Mouse (Mus musculus) urinary bladder, postnatal 14 days (tissue): Measurements from ENCODE around the gene Ppp1r14d.

Source experiments
- DNase-seq: peaks from one replicate; pipeline ENCODE4 v3.0.0; 2021; ENCODE audit warnings: low spot score

Ppp1r14d gene

GRCm38 (mm10) chr2:119236682-119237209 lies 7.0 kb upstream of the Ppp1r14d start:
- DNase-seq: no peak

GRCm38 (mm10) chr2:119209176-119209507 lies 20.6 kb downstream of the Ppp1r14d start:
- DNase-seq: no peak

GRCm38 (mm10) chr2:119208344-119209175 lies 21.1 kb downstream of the Ppp1r14d start, which contains the start of the genes Zfyve19 and Dnajc17:
Zfyve19 (plus strand) TSS chr2:119208617.
Dnajc17 (minus strand) TSS chr2:119208795.
- DNase-seq: peak; percentile 96

- no peak for DNase-seq
These were observed 21.8 kb downstream of the Ppp1r14d start for GRCm38 (mm10) chr2:119207961-119208343.

DNA sequence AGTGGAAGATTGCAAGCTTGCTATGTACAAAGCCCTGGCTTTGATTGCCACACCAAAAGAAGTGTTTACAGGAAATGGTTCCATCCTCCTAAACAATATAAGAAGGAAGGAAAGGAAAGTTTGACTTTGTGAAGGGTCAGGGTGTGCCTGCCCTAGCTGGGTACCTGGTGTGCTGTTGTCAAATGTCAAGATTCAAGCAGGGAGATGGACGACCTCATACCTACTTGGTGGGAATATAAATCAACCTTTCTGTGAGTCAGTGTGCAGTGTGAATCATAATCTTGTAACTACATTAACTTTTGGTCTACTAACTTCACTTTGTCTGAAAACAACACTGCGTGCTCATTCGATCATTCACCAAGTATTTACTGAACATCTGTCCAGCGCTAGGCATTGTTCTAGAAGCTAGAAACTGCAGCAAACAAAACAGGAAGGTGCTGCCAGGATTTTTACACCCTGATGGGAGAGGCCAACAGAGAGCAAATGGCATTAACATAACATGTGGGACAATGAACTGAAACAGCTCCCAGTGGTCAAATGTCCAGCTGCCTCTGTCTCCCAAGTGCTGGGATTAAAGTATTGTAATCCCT lies 25.7 kb downstream of the Ppp1r14d start:
- no peak for DNase-seq

GRCm38 (mm10) chr2:119202914-119203453 lies 26.7 kb downstream of the Ppp1r14d start:
- DNase-seq: peak; percentile 63

DNA sequence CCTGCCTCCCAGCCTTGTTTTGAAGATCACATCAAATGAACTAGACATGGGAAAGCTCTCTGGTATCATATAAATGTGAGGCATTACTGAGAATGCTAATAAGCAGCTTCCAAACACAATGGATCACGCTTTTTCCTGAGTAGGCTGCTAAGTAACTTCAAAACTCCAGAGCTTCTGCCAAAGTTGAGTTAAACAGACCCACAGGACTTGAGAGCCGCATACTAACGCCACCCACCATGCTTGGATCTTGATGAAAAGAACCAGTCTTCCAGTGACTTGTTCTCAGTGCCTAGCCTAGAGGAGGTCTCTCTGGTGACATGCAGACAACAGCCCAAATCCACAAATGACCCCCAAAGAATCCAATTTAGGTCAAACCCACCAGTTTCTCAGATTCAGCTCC lies 30.8 kb downstream of the Ppp1r14d start:
- DNase-seq: no peak

- no peak for DNase-seq
These were observed 31.7 kb downstream of the Ppp1r14d start for GRCm38 (mm10) chr2:119198049-119198448.

DNA sequence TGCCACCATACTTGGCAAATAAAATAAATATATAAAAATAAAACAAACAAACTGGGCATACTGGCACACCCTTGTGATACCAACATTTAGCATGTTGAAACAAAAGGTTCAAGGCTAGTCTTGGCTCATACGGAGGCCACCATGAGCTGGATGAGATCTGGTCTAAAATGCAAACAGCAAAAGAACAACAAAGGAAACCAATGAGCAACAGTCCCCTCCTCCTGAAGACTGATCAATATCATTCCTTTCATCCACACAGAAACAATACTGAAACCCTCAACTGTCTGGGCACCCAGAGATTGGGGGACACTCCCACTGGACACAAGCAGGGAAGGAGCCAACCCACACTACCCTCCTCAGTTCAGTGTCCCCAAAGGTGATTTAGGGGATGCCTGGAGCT lies 32.2 kb downstream of the Ppp1r14d start:
- no peak for DNase-seq

DNA sequence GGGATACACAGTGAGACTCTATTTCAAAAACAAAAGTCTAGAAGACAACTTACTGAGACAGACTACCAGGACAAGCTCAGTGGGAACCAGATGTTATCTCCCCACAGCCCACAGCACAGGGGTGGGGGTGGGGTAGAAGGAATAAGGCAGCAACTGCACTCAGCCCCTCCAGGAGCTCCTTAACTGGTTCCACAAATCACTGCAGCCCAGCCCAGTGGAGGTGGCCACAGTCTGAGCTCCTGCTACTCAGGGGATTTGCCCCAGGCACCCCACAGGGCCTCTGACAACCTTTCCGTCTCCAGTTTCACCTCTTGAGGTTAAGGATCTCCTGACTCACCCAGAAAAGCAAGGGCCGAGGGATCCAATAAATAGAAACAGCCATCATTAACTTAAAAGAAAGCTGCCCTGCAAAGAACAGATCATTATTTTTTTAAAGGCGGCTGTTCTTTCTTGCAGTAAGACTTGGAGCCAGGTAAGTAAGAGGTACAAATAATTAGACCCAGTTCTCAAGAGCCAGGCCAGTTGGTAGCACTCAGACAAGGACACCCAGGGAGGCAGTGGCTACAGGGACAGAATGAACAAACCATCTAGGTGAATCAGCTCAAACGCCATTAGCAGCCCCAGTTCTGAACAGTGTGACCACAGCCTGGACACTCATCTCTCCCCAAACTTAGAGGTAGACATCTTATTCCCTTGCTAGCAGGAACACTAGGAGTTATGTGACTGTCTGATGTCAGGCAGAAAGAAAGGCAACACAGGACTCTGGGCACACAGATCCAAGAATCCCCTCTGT lies 33.2 kb downstream of the Ppp1r14d start:
- DNase-seq: no peak

DNA sequence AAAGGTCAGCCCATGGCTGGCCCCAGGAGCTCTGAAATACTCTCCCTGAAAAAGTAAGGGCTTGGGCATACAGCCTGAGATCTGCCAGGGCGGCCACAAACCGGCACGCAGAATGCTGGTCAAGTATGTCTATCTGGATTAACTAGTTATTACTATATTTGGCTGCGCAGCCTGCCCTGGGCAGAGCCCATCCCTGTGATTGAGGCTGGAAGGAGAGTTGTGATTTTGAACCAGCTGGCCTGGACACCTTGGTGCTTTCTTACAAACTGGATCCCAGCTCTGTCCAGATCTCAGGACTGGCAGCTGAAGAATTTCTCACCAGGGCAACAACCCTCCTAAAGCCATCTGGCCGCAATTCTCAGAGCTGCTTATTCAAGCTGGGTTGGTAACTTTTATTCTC lies 35.6 kb downstream of the Ppp1r14d start:
- DNase-seq: no peak

DNA sequence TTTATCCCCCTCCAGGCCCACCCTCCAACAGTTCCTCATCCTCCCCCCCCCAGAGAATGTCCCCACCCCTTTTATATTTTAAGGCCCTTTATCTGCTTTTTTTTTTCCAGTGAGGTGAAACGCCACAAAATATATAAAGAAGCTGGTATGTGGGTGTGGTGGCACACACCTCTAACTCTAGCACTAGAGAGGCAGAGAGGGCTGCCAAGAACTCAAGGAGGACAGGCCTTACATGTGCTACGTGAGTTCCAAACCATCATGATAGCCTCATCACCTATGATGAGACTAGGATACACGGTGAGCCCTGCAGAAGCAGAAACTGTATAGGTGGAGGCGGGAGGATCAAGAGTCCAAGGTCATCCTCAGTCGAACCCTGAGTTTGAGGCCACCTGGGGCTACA lies 38.7 kb downstream of the Ppp1r14d start:
- DNase-seq: no peak

- DNase-seq: peak; percentile 88
These were observed 40.5 kb downstream of the Ppp1r14d start for GRCm38 (mm10) chr2:119189029-119189710.

DNA sequence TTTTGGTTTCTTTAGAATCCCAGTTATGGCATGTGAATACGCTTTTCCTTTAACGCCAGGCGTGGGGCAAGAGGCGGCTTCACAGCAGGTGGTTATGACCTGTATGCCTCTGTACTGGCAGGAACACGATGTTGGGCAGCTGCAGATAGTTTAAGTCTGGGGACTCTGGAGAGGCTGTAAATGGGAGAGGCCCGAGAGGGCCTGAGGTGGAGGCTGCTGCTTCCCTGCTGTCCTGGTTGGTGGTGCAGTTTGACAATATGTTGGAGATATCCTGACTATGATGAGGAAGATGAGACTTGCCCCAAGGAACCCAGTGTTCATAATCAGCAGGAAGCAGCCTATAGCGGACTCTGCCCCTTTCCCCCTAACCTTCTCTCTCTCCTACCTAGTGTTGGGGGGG lies 46.8 kb downstream of the Ppp1r14d start:
- no peak for DNase-seq

- DNase-seq: no peak
These were observed 52.2 kb downstream of the Ppp1r14d start for GRCm38 (mm10) chr2:119177384-119177939.

DNA sequence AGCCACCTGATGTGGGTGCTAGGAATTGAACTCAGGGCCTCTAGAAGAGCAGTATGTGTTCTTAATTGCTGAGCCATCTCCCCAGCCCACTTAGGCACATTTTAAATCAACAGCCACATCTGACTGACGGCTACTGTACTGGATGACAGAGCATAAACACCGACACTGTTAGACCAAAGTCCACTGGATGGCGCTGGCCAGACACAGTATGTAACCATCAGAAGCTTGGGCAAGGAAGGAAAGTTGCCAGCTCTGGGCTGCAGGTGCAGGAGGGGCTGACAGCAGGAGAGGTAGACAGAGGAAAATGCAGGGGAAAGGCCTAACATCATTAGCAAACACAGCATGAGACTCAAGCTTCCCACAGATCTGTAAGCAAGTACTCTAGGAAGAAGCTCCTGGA lies 52.9 kb downstream of the Ppp1r14d start:
- DNase-seq: no peak

DNA sequence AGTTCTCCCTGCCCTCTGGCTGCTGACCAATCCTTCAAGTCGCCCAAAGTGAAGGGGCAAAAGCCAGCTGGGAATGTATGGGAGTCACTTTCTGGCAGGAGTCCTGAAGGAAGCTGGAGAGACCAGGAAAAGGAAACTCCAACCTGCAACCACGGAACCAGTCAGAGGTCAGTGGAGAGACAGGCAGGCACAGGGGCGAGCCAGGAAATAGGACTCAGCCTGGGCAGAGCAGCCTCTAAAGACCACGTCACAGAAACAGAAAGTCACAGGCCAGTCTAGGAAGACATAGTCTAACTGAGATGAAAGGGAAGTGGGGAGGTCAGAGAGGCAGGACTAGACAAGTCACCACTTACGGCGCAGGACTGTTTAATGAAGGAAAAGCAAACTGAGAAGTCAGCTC lies 54.1 kb downstream of the Ppp1r14d start:
- no peak for DNase-seq

DNA sequence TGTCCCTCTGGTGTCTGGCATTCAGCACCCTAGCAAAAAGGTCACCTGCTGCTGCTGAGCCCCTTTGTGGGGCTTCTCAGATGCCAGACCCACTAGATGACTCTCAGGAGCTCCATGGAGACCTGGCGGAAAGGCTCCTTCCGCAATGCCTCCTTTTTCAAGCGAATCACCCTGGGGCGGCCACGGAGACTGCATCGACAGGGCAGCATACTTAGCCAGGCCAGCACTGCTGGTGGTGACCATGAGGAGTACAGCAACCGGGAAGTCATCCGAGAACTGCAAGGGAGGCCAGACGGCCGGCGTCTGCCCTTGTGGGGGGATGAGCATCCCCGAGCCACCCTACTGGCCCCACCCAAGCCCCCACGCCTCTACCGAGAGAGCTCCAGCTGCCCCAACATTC lies 54.8 kb downstream of the Ppp1r14d start:
- no peak for DNase-seq

DNA sequence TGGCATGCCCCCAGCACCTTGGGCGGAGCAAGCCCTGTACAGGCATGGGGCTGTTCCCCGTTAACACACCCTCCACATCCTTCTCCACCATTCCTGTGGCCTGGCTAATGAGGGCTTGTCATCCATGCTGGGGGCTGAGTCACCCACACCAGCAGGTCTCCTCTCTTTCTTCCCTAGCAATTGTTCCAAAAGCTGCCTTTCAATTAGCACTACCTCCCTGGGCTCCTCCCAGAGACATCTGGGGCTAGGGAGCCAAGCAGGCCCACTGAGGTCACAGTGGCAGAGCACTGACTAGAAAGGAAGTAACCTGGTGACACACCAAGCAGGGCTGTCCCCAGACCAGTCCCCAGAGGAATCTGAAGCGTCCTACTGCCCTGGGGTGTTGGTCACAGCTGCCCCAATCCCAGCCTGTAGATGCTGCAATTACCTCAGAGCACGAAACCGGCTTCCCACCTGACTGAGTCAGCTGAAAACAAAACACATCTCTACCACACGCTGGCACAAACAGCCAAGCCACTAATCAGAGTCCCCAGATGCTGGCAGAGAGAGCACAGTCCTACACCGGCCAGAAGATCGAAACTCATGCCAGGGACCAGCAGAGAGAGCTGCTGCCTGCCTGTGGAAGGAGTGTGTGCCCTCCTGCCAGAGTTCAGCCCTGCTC lies 55.6 kb downstream of the Ppp1r14d start, which contains the start of gene Gm14137:
Gene Gm14137 (plus strand): TSS at position 519 of the 661 bp plus-strand sequence.
- no peak for DNase-seq

DNA sequence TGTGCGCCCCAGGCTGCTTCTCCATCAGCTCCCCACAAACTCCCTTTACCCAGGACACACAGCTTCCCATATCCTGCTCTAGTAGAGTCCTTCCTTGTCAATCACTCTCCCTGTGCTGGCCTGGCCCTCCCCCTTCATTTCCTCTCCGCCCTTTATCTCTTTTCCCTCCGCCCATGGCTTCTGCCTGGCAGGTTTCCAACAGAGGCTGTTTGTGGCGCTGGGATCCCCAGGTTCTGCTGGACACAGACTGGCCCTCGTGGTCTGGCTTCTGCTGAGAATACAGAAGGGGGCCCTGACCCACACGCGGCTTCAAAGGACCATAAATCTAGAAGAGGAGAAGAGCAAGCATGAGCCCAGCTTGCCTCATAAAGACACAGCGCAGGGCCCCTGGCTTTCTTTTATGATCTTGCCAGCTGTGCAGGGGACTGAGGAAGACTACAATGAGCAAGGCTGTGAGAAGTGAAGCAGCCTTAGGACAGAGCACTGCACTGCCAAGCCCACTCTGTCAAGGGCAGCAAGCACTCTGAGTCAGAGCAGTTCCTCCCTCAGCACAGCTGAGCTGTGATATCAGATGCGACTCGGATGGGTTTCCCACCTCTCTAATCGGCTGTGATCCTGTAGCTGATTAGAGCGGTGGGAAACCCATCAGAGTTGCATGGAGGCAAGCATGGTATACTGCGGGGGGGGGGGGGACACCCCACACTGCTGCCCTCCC lies 56.7 kb downstream of the Ppp1r14d start:
- DNase-seq: peak; percentile 66
